Mouse (Mus musculus) ES-Bruce4 (cell line): Measurements from ENCODE around the gene Foxk1.

Experiments
- CTCF ChIP-seq: IDR thresholded peaks from one replicate; pipeline ENCODE4 v1.8.1; 2011; ENCODE audit warnings: low read depth, low read length
- EP300 ChIP-seq: IDR thresholded peaks from 2 replicates; pipeline ENCODE4 v1.6.1; 2011; ENCODE audit warnings: low read depth, low read length; ENCODE audit not compliant: insufficient read depth
- POLR2A ChIP-seq: IDR thresholded peaks from one replicate; pipeline ENCODE4 v1.8.1; 2011; ENCODE audit warnings: low read length; ENCODE audit not compliant: insufficient read depth

DNA sequence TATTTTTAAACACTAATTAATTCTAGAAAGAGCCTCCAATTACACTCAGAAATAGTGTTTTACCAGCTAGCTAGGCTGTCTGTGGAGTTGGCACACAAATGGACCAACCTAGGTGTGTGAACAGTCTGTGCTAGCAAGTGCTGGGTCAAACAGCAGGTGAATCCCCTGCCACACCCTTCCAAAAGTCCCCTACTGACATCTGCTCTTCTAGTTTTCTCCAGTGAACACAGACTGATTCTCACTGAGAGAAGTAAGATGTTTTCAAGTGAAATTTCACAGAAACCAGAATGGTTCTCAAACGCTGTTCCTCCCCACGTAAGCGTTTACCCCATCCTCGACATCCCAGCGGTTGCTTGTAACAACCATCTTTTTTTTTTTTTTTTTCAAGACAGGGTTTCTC lies 25.7 kb upstream of the Foxk1 start:
- TF ChIP-seq POLR2A = no peak
- TF ChIP-seq CTCF = no peak
- TF ChIP-seq EP300 = no peak
